Mouse (Mus musculus) olfactory bulb, adult 2 months (tissue): ENCODE data around the gene Gm10100. TPM values are rescaled to one million over a fixed set of nuclear protein-coding genes. Genes with fewer than 3 reads are reported as not detected.
"Not testable (repeated sequence)": the region's sequence is repeated elsewhere in the genome, so short reads cannot be mapped to it uniquely, and the experiment has no call there.

Experiments used
- H3K27ac ChIP-seq: fragments of 200-500 bp; 2 replicates; pipeline ENCODE4 v1.5.1; 2012; ENCODE audit warnings: low read depth, low read length; ENCODE audit not compliant: insufficient read depth
- H3K4me1 ChIP-seq: fragments of 200-500 bp; 2 replicates; pipeline ENCODE4 v1.6.1; 2012; ENCODE audit warnings: low read length; ENCODE audit not compliant: control insufficient read depth, insufficient read depth
- H3K4me3 ChIP-seq: fragments of 200-500 bp; 2 replicates; pipeline ENCODE4 v1.5.1; 2012; ENCODE audit warnings: mild to moderate bottlenecking, low read depth, low read length, moderate library complexity; ENCODE audit not compliant: insufficient read depth
- CTCF ChIP-seq: fragments of 200-500 bp; IDR thresholded peaks from 2 replicates; pipeline ENCODE4 v1.5.1; 2012; ENCODE audit warnings: low read depth, mild to moderate bottlenecking, low read length, moderate library complexity; ENCODE audit not compliant: insufficient read depth
- POLR2A ChIP-seq: fragments of 200-500 bp; IDR thresholded peaks from 2 replicates; pipeline ENCODE4 v1.6.1; 2012; ENCODE audit warnings: mild to moderate bottlenecking, low read depth, low read length, moderate library complexity; ENCODE audit not compliant: insufficient read depth
- WGBS: fragments of 180-500 bp; shearing (Covaris S2); methylation state at CpG from one replicate; pipeline ENCODE4 v1.1.7; 2018; 5-methylcytosine and 5-hydroxymethylcytosine counted together
- polyA plus RNA-seq: library from polyadenylated mRNA; stranded (reverse); fragments of >200 nt; gene quantifications from 2 replicates; pipeline ENCODE4 v1.2.4, GENCODE M21; 2012; ENCODE audit warnings: low replicate concordance; ENCODE audit not compliant: missing spikeins, insufficient read depth, insufficient read length

Gene Gm10100
- polyA plus RNA-seq, 1 experiment: not detected

DNA sequence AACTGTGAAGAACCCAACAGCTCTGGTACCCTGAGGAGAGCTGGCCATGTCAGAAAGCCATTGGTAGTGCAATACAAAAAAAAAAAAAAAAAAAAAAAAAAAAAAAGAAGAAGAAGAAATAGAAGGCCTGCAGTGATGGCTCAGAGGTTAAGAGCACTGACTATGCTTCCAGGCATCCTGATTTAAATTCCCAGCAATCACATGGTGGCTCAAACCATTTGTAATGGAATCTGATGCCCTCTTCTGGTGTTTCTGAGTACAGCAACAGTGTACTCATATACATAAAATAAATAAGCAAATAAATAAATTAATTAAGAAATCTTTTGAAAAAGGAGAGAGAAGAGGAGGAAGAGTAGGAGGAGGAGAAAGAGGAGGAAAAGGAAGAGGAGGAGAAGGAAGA is 27.2 kb downstream of the Gm10100 start:
- TF ChIP-seq CTCF: no peak
- TF ChIP-seq POLR2A: no peak
- Histone ChIP-seq H3K27ac (no peak overlapping the region), H3K4me3 (no peak overlapping the region), H3K4me1 (peaks cover 9% of the 10 kb centered on the region; the same call in 1 of the 2 replicates)

DNA sequence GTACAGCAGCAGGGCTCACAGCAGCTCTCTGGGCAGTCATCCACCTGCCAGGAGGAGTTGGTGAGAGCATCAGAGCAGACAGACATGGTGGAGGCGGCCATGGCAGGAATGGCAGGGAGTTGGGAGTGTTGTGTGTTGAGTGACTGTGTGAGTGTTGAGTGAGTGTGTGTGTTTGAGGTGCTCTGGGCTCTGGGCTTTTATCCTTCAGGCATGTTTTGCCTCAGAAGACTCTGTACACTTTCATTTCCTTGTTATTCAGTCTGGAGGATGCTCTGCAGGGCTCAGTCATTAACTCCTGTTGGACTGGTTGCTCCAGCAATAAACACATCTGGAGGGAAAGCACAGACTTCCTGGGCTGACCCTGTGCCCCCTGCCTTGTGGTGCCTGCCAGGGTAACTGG is 33.3 kb downstream of the Gm10100 start, which contains the start of gene Gm3233:
Gene Gm3233 (minus strand): TSS at position 101 of the 400 bp plus-strand sequence.
- not testable (repeated sequence) for H3K4me1 ChIP-seq, H3K4me3 ChIP-seq, H3K27ac ChIP-seq
- no CpG with 5 or more reads among the region's 1 CpGs for WGBS

DNA sequence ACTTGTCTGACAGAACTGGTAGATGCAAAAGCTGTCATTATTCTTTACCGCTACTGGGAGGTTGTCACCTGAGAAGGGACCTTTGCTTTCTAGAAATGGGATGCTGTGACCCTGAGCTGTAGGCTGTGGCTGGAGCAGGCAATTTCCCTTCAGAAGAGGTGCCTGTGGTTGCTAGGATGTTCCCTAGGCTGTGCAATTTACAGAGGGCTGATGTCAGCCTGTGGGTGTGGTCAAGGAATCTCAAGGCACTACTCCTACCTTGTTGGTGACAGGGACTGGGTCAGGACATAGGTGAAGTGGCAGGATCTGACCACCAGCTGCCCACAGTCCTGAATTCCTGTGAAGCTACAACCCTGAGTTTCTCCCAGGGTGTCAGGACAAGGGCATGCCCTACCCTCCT is 43.4 kb downstream of the Gm10100 start:
- WGBS: 86% methylated on average over 1 of the region's 1 CpGs
- Histone ChIP-seq H3K4me3 (no peak overlapping the region), H3K4me1 (0 out of 2 replicates have a peak, but pooled peaks cover 3% of the 10 kb centered on the region), H3K27ac (no peak overlapping the region)
- TF ChIP-seq CTCF (no peak), POLR2A (no peak)

DNA sequence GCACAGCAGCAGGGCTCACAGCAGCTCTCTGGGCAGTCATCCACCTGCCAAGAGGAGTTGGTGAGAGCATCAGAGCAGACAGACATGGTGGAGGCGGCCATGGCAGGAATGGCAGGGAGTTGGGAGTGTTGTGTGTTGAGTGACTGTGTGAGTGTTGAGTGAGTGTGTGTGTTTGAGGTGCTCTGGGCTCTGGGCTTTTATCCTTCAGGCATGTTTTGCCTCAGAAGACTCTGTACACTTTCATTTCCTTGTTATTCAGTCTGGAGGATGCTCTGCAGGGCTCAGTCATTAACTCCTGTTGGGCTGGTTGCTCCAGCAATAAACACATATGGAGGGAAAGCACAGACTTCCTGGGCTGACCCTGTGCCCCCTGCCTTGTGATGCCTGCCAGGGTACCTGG is 44.9 kb downstream of the Gm10100 start, which contains the start of gene Gm3238:
Gene Gm3238 (minus strand): TSS at position 101 of the 400 bp plus-strand sequence.
- H3K4me1 ChIP-seq, H3K4me3 ChIP-seq, H3K27ac ChIP-seq: not testable (repeated sequence)
- WGBS: 75% methylated on average over 1 of the region's 1 CpGs

GRCm38 (mm10) chr10:77772142-77772541 is 45.9 kb downstream of the Gm10100 start:
- H3K4me1 ChIP-seq, H3K4me3 ChIP-seq, H3K27ac ChIP-seq: not testable (repeated sequence)
- 93% methylated on average over 1 of the region's 3 CpGs for WGBS

Other genes starting within 250 kb of the Gm10100 start
- not detected in 2 replicates for gene Fam207a, start 210.7 kb upstream of the Gm10100 start, polyA plus RNA-seq
- gene Itgb2, start 196.2 kb upstream of the Gm10100 start, polyA plus RNA-seq: 191 TPM in 1 of 2 replicates, not detected in the other
- not detected in 2 replicates for gene Pttg1ip, start 144.8 kb upstream of the Gm10100 start, polyA plus RNA-seq
- gene Sumo3, start 120.4 kb upstream of the Gm10100 start, polyA plus RNA-seq: 414 TPM in 1 of 2 replicates, not detected in the other
- gene Gm49325, start 120.3 kb upstream of the Gm10100 start, polyA plus RNA-seq: not detected in 2 replicates
- gene Ube2g2, start 104.2 kb upstream of the Gm10100 start, polyA plus RNA-seq: not detected in 2 replicates
- not detected in 2 replicates for gene Tspear, start 39.9 kb upstream of the Gm10100 start, polyA plus RNA-seq
- not detected in 2 replicates for gene Gm19402, start 35.7 kb upstream of the Gm10100 start, polyA plus RNA-seq
- not detected in 2 replicates for gene Gm9508, start 29.3 kb upstream of the Gm10100 start, polyA plus RNA-seq
- not detected in 2 replicates for gene Gm10272, start 19.9 kb upstream of the Gm10100 start, polyA plus RNA-seq
- gene Gm10024, start 15.0 kb upstream of the Gm10100 start, polyA plus RNA-seq: not detected in 2 replicates
- gene Gm10142, start 10.7 kb upstream of the Gm10100 start, polyA plus RNA-seq: not detected in 2 replicates
- gene Krtap12-1, start 5.9 kb upstream of the Gm10100 start, polyA plus RNA-seq: not detected in 2 replicates
- gene Gm18596, start 16.2 kb downstream of the Gm10100 start, polyA plus RNA-seq: not detected in 2 replicates
- not detected in 2 replicates for gene Gm9736, start 24.9 kb downstream of the Gm10100 start, polyA plus RNA-seq
- not detected in 2 replicates for gene Gm3233, start 33.2 kb downstream of the Gm10100 start, polyA plus RNA-seq
- gene Gm3238, start 44.8 kb downstream of the Gm10100 start, polyA plus RNA-seq: not detected in 2 replicates
- not detected in 2 replicates for gene Gm7138, start 50.5 kb downstream of the Gm10100 start, polyA plus RNA-seq
- not detected in 2 replicates for gene Gm3250, start 56.1 kb downstream of the Gm10100 start, polyA plus RNA-seq
- not detected in 2 replicates for gene Gm7137, start 61.7 kb downstream of the Gm10100 start, polyA plus RNA-seq
- gene Gm9639, start 68.6 kb downstream of the Gm10100 start, polyA plus RNA-seq: not detected in 2 replicates
- not detected in 2 replicates for gene Gm19668, start 72.6 kb downstream of the Gm10100 start, polyA plus RNA-seq
- not detected in 2 replicates for gene Gm9507, start 85.4 kb downstream of the Gm10100 start, polyA plus RNA-seq
- not detected in 2 replicates for gene Gm2696, start 88.2 kb downstream of the Gm10100 start, polyA plus RNA-seq
- not detected in 2 replicates for gene Krtap10-4, start 100.6 kb downstream of the Gm10100 start, polyA plus RNA-seq
- gene Krtap10-10, start 109.5 kb downstream of the Gm10100 start, polyA plus RNA-seq: not detected in 2 replicates
- gene Gm36176, start 120.3 kb downstream of the Gm10100 start, polyA plus RNA-seq: not detected in 2 replicates
- not detected in 2 replicates for gene Gm10318, start 126.4 kb downstream of the Gm10100 start, polyA plus RNA-seq
- not detected in 2 replicates for gene Gm3285, start 135.5 kb downstream of the Gm10100 start, polyA plus RNA-seq
- not detected in 2 replicates for gene Lrrc3, start 176.1 kb downstream of the Gm10100 start, polyA plus RNA-seq
- not detected in 2 replicates for gene Trpm2, start 244.1 kb downstream of the Gm10100 start, polyA plus RNA-seq